Mouse (Mus musculus): ENCODE results near the gene Serpina11. TPM values are rescaled to one million over a fixed set of nuclear protein-coding genes. Genes with fewer than 3 reads are reported as not detected.

The Serpina11 gene
- 23.6 and 23.7 TPM in 2 replicates for polyA plus RNA-seq (2015; fragmentation: Nextera tagmentation; extraction: Ambion mirVana)

- no peak within 1 kb of the TSS for H3K9ac ChIP-seq (ENCODE audit: low read depth, low read length)
- 61% methylated on average over 6 of the region's 6 CpGs for WGBS (ENCODE audit: insufficient replicate concordance)
- 0 out of 2 replicates have a peak, but pooled peaks have one; percentile 17 for ATAC-seq (ENCODE audit: low read depth)
- peak within 1 kb of the TSS; percentile 83 for H3K27ac ChIP-seq (ENCODE audit: low read length)
- peaks cover 4% of the 10 kb centered on the region; the same call in 1 of the 2 replicates for H3K4me1 ChIP-seq (ENCODE audit: control insufficient read depth, low read depth, low read length)
- H3K4me2 ChIP-seq (ENCODE audit: low read depth, low read length): peak within 1 kb of the TSS; percentile 27
- H3K4me3 ChIP-seq (ENCODE audit: low read depth, low read length): no peak within 1 kb of the TSS
- H3K36me3 ChIP-seq (ENCODE audit: control insufficient read depth, insufficient read depth): no peaks in the 10 kb centered on the region
- no peaks in the 10 kb centered on the region for H3K9me3 ChIP-seq (replicated peaks; ENCODE audit: control insufficient read depth, low read length)
- no peaks in the 10 kb centered on the region for H3K27me3 ChIP-seq (ENCODE audit: control insufficient read depth, insufficient read depth, low read depth, low read length)
Observed at GRCm38 (mm10) chr12:103989857-103990256, at the start of gene Serpina11. Gene Serpina11 (minus strand): TSS chr12:103989957.

GRCm38 (mm10) chr12:104038181-104038580 is 48.4 kb upstream of the Serpina11 start:
- no peak overlapping the region for H3K4me3 ChIP-seq (ENCODE audit: low read depth, low read length)
- no peaks in the 10 kb centered on the region for H3K27me3 ChIP-seq (ENCODE audit: control insufficient read depth, insufficient read depth, low read depth, low read length)
- H3K9me3 ChIP-seq (replicated peaks; ENCODE audit: control insufficient read depth, low read length): no peaks in the 10 kb centered on the region
- WGBS (ENCODE audit: insufficient replicate concordance): 78% methylated on average over 7 of the region's 7 CpGs
- H3K9ac ChIP-seq (ENCODE audit: low read depth, low read length): no peak overlapping the region
- no peak for ATAC-seq (ENCODE audit: low read depth)
- no peak overlapping the region for H3K27ac ChIP-seq (ENCODE audit: low read length)
- no peaks in the 10 kb centered on the region for H3K36me3 ChIP-seq (ENCODE audit: control insufficient read depth, insufficient read depth)
- H3K4me2 ChIP-seq (ENCODE audit: low read depth, low read length): no peak overlapping the region
- H3K4me1 ChIP-seq (ENCODE audit: control insufficient read depth, low read depth, low read length): no peaks in the 10 kb centered on the region; the same call in 1 of the 2 replicates

- ATAC-seq (ENCODE audit: low read depth): peak; percentile 71
- Histone ChIP-seq H3K27me3 (ENCODE audit: control insufficient read depth, insufficient read depth, low read depth, low read length) (no peaks in the 10 kb centered on the region), H3K9ac (ENCODE audit: low read depth, low read length) (no peak overlapping the region), H3K4me2 (ENCODE audit: low read depth, low read length) (no peak overlapping the region), H3K9me3 (replicated peaks; ENCODE audit: control insufficient read depth, low read length) (no peaks in the 10 kb centered on the region; the same call in 1 of the 2 replicates), H3K4me3 (ENCODE audit: low read depth, low read length) (no peak overlapping the region), H3K27ac (ENCODE audit: low read length) (peak overlapping the region; percentile 33; the same call in 1 of the 2 replicates), H3K4me1 (ENCODE audit: control insufficient read depth, low read depth, low read length) (no peaks in the 10 kb centered on the region), H3K36me3 (ENCODE audit: control insufficient read depth, insufficient read depth) (no peaks in the 10 kb centered on the region)
- 75% methylated on average over 1 of the region's 1 CpGs for WGBS (ENCODE audit: insufficient replicate concordance)
Observed at GRCm38 (mm10) chr12:104033752-104034151, 44.0 kb upstream of the Serpina11 start.

- H3K9me3 ChIP-seq (replicated peaks; ENCODE audit: control insufficient read depth, low read length): no peaks in the 10 kb centered on the region; the same call in 1 of the 2 replicates
- no peak overlapping the region for H3K4me3 ChIP-seq (ENCODE audit: low read depth, low read length)
- ATAC-seq (ENCODE audit: low read depth): no peak
- H3K27me3 ChIP-seq (ENCODE audit: control insufficient read depth, insufficient read depth, low read depth, low read length): no peaks in the 10 kb centered on the region
- no peaks in the 10 kb centered on the region for H3K36me3 ChIP-seq (ENCODE audit: control insufficient read depth, insufficient read depth)
- no peaks in the 10 kb centered on the region for H3K4me1 ChIP-seq (ENCODE audit: control insufficient read depth, low read depth, low read length)
- H3K27ac ChIP-seq (ENCODE audit: low read length): no peak overlapping the region
- no peak overlapping the region for H3K4me2 ChIP-seq (ENCODE audit: low read depth, low read length)
- H3K9ac ChIP-seq (ENCODE audit: low read depth, low read length): no peak overlapping the region
- WGBS (ENCODE audit: insufficient replicate concordance): 30% methylated on average over 8 of the region's 8 CpGs
Observed at GRCm38 (mm10) chr12:104029986-104030385, 40.2 kb upstream of the Serpina11 start.

GRCm38 (mm10) chr12:104015280-104015679 is 25.5 kb upstream of the Serpina11 start:
- Histone ChIP-seq H3K27ac (ENCODE audit: low read length) (no peak overlapping the region), H3K9me3 (replicated peaks; ENCODE audit: control insufficient read depth, low read length) (no peaks in the 10 kb centered on the region; the same call in 1 of the 2 replicates), H3K4me1 (ENCODE audit: control insufficient read depth, low read depth, low read length) (no peaks in the 10 kb centered on the region), H3K27me3 (ENCODE audit: control insufficient read depth, insufficient read depth, low read depth, low read length) (no peaks in the 10 kb centered on the region), H3K4me2 (ENCODE audit: low read depth, low read length) (no peak overlapping the region), H3K9ac (ENCODE audit: low read depth, low read length) (no peak overlapping the region), H3K4me3 (ENCODE audit: low read depth, low read length) (no peak overlapping the region), H3K36me3 (ENCODE audit: control insufficient read depth, insufficient read depth) (no peaks in the 10 kb centered on the region)
- no peak for ATAC-seq (ENCODE audit: low read depth)
- WGBS (ENCODE audit: insufficient replicate concordance): 73% methylated on average over 3 of the region's 3 CpGs

GRCm38 (mm10) chr12:104013620-104014019 is 23.9 kb upstream of the Serpina11 start, which contains the start of gene Serpina9:
Gene Serpina9 (minus strand): TSS chr12:104013755.
- no peaks in the 10 kb centered on the region; the same call in 1 of the 2 replicates for H3K9me3 ChIP-seq (replicated peaks; ENCODE audit: control insufficient read depth, low read length)
- no peaks in the 10 kb centered on the region for H3K36me3 ChIP-seq (ENCODE audit: control insufficient read depth, insufficient read depth)
- H3K4me3 ChIP-seq (ENCODE audit: low read depth, low read length): no peak within 1 kb of the TSS
- WGBS (ENCODE audit: insufficient replicate concordance): 73% methylated on average over 6 of the region's 6 CpGs
- H3K9ac ChIP-seq (ENCODE audit: low read depth, low read length): no peak within 1 kb of the TSS
- H3K27me3 ChIP-seq (ENCODE audit: control insufficient read depth, insufficient read depth, low read depth, low read length): no peaks in the 10 kb centered on the region
- H3K27ac ChIP-seq (ENCODE audit: low read length): no peak within 1 kb of the TSS
- no peak within 1 kb of the TSS for H3K4me2 ChIP-seq (ENCODE audit: low read depth, low read length)
- no peaks in the 10 kb centered on the region for H3K4me1 ChIP-seq (ENCODE audit: control insufficient read depth, low read depth, low read length)
- ATAC-seq (ENCODE audit: low read depth): no peak

GRCm38 (mm10) chr12:104004689-104005088 is 14.9 kb upstream of the Serpina11 start:
- Histone ChIP-seq H3K4me2 (ENCODE audit: low read depth, low read length) (no peak overlapping the region), H3K36me3 (ENCODE audit: control insufficient read depth, insufficient read depth) (no peaks in the 10 kb centered on the region), H3K4me1 (ENCODE audit: control insufficient read depth, low read depth, low read length) (peaks cover 4% of the 10 kb centered on the region; the same call in 1 of the 2 replicates), H3K9me3 (replicated peaks; ENCODE audit: control insufficient read depth, low read length) (no peaks in the 10 kb centered on the region), H3K27ac (ENCODE audit: low read length) (no peak overlapping the region), H3K9ac (ENCODE audit: low read depth, low read length) (no peak overlapping the region), H3K4me3 (ENCODE audit: low read depth, low read length) (no peak overlapping the region), H3K27me3 (ENCODE audit: control insufficient read depth, insufficient read depth, low read depth, low read length) (no peaks in the 10 kb centered on the region)
- ATAC-seq (ENCODE audit: low read depth): no peak
- 61% methylated on average over 5 of the region's 5 CpGs for WGBS (ENCODE audit: insufficient replicate concordance)

- no peak overlapping the region for H3K4me3 ChIP-seq (ENCODE audit: low read depth, low read length)
- no peaks in the 10 kb centered on the region for H3K36me3 ChIP-seq (ENCODE audit: control insufficient read depth, insufficient read depth)
- no peak overlapping the region for H3K9ac ChIP-seq (ENCODE audit: low read depth, low read length)
- H3K27me3 ChIP-seq (ENCODE audit: control insufficient read depth, insufficient read depth, low read depth, low read length): no peaks in the 10 kb centered on the region
- ATAC-seq (ENCODE audit: low read depth): no peak
- H3K9me3 ChIP-seq (replicated peaks; ENCODE audit: control insufficient read depth, low read length): no peaks in the 10 kb centered on the region
- 32% methylated on average over 4 of the region's 4 CpGs for WGBS (ENCODE audit: insufficient replicate concordance)
- no peak overlapping the region for H3K27ac ChIP-seq (ENCODE audit: low read length)
- H3K4me1 ChIP-seq (ENCODE audit: control insufficient read depth, low read depth, low read length): peaks cover 4% of the 10 kb centered on the region; the same call in 1 of the 2 replicates
- H3K4me2 ChIP-seq (ENCODE audit: low read depth, low read length): no peak overlapping the region
Observed at GRCm38 (mm10) chr12:104003238-104003612, 13.5 kb upstream of the Serpina11 start.

GRCm38 (mm10) chr12:104002569-104003237 is 12.9 kb upstream of the Serpina11 start:
- no peak overlapping the region for H3K27ac ChIP-seq (ENCODE audit: low read length)
- H3K27me3 ChIP-seq (ENCODE audit: control insufficient read depth, insufficient read depth, low read depth, low read length): no peaks in the 10 kb centered on the region
- peaks cover 4% of the 10 kb centered on the region; the same call in 1 of the 2 replicates for H3K4me1 ChIP-seq (ENCODE audit: control insufficient read depth, low read depth, low read length)
- 49% methylated on average over 10 of the region's 10 CpGs for WGBS (ENCODE audit: insufficient replicate concordance)
- no peaks in the 10 kb centered on the region for H3K36me3 ChIP-seq (ENCODE audit: control insufficient read depth, insufficient read depth)
- H3K4me2 ChIP-seq (ENCODE audit: low read depth, low read length): no peak overlapping the region
- ATAC-seq (ENCODE audit: low read depth): 0 out of 2 replicates have a peak, but pooled peaks have one; percentile 16
- no peak overlapping the region for H3K4me3 ChIP-seq (ENCODE audit: low read depth, low read length)
- H3K9ac ChIP-seq (ENCODE audit: low read depth, low read length): no peak overlapping the region
- H3K9me3 ChIP-seq (replicated peaks; ENCODE audit: control insufficient read depth, low read length): no peaks in the 10 kb centered on the region

Data from liver, embryonic 16.5 days (tissue).